Mouse (Mus musculus): ENCODE data around the gene Ank.

GRCm38 (mm10) chr15:27597516-27597915, 131.0 kb downstream of the Ank start:
- TF ChIP-seq CTCF (IDR thresholded peaks at IDR 0.05): no peak
- TF ChIP-seq POLR2A (IDR thresholded peaks at IDR 0.05; ENCODE audit: insufficient read depth, low read depth, low read length): no peak
- no peak for TF ChIP-seq EP300 (IDR thresholded peaks at IDR 0.05; ENCODE audit: insufficient read depth, low read depth, low read length)
